Mouse (Mus musculus): Measurements from ENCODE around the gene Recql5. TPM values are rescaled to one million over a fixed set of nuclear protein-coding genes. Genes with fewer than 3 reads are reported as not detected.
"Not testable (repeated sequence)": the region's sequence is repeated elsewhere in the genome, so short reads cannot be mapped to it uniquely, and the experiment has no call there.

The Recql5 gene
- total RNA-seq, 2 experiments from 2014 or later = 5.4 to 9.1 TPM

GRCm38 (mm10) chr11:115858354-115858753, 74.9 kb downstream of the Recql5 start, which contains the start of gene Myo15b:
Gene Myo15b, plus strand, starts transcription at chr11:115858406.
- no peak for DNase-seq

- DNase-seq = no peak
Measured at GRCm38 (mm10) chr11:115857936-115858335, 75.3 kb downstream of the Recql5 start.

- DNase-seq = not testable (repeated sequence)
Measured at GRCm38 (mm10) chr11:115857146-115857545, 76.1 kb downstream of the Recql5 start.

GRCm38 (mm10) chr11:115854674-115855073, 78.6 kb downstream of the Recql5 start:
- DNase-seq = no peak

GRCm38 (mm10) chr11:115845819-115846218, 87.5 kb downstream of the Recql5 start:
- no peak for DNase-seq

- no peak for DNase-seq
Measured at GRCm38 (mm10) chr11:115844240-115844639, 89.0 kb downstream of the Recql5 start.

- no peak for DNase-seq
Measured at GRCm38 (mm10) chr11:115843891-115844239, 89.4 kb downstream of the Recql5 start.

- DNase-seq = no peak
Measured at GRCm38 (mm10) chr11:115843141-115843890, 90.0 kb downstream of the Recql5 start.

Other genes starting within 250 kb of the Recql5 start
- 10 to 100 TPM; 93.7 to 95.9 TPM for gene Grb2, start 224.9 kb downstream of the Recql5 start, total RNA-seq (2021)
- 10 to 100 TPM; 55.6 to 60.0 TPM for gene Tmem94, start 168.0 kb downstream of the Recql5 start, total RNA-seq (2021)
- gene Caskin2, start 119.8 kb downstream of the Recql5 start, total RNA-seq (2021) = 10 to 100 TPM; 16.8 to 22.7 TPM
- 10 to 100 TPM; 10.3 to 11.1 TPM for gene Tsen54, start 118.8 kb downstream of the Recql5 start, total RNA-seq (2021)
- 10 to 100 TPM; 16.5 to 17.4 TPM for gene Llgl2, start 109.4 kb downstream of the Recql5 start, total RNA-seq (2021)
- gene Myo15b, start 75.1 kb downstream of the Recql5 start, total RNA-seq (2021) = not detected
- 1 to 10 TPM; 3.6 to 4.1 TPM for gene Smim5, start 33.5 kb downstream of the Recql5 start, total RNA-seq (2021)
- not detected for gene Smim6, start 21.5 kb downstream of the Recql5 start, total RNA-seq (2021)
- 10 to 100 TPM; 16.6 to 24.5 TPM for gene Sap30bp, start 195 bp downstream of the Recql5 start, total RNA-seq (2021)
- 1 to 10 TPM; 4.6 to 4.9 TPM for gene Itgb4, start 41.2 kb upstream of the Recql5 start, total RNA-seq (2021)
- 10 to 100 TPM; 14.8 to 19.2 TPM for gene Galk1, start 79.2 kb upstream of the Recql5 start, total RNA-seq (2021)
- 100 to 1,000 TPM; 252 TPM for gene H3f3b, start 94.5 kb upstream of the Recql5 start, total RNA-seq (2021)
- gene Unk, start 96.8 kb upstream of the Recql5 start, total RNA-seq (2021) = 10 to 100 TPM; 13.6 to 15.8 TPM
- gene Unc13d, start 144.5 kb upstream of the Recql5 start, total RNA-seq (2021) = under 1 TPM; 0.45 TPM
- 10 to 100 TPM; 64.8 to 66.8 TPM for gene Wbp2, start 153.5 kb upstream of the Recql5 start, total RNA-seq (2021)
- gene Trim47, start 193.7 kb upstream of the Recql5 start, total RNA-seq (2021) = 10 to 100 TPM; 21.9 to 31.7 TPM
- 1 to 10 TPM; 3.3 to 3.6 TPM for gene Trim65, start 197.7 kb upstream of the Recql5 start, total RNA-seq (2021)
- 10 to 100 TPM; 40.8 to 46.2 TPM for gene Mrpl38, start 205.4 kb upstream of the Recql5 start, total RNA-seq (2021)
- gene Fbf1, start 234.7 kb upstream of the Recql5 start, total RNA-seq (2021) = 10 to 100 TPM; 13.8 to 18.2 TPM

Measured in gastrocnemius, postnatal 10 days (tissue).